Mouse (Mus musculus) midbrain, postnatal 0 days (tissue): ENCODE data around the gene Dbp. TPM values are rescaled to one million over a fixed set of nuclear protein-coding genes. Genes with fewer than 3 reads are reported as not detected.
A peak's percentile ranks its signal among the peaks of the same experiment; 100 is the strongest.

ENCODE experiments used
- ATAC-seq: fragments of 200-750 bp; cut with Nextera tagmentation; 2 replicates; pipeline ENCODE4 v1.8.0; 2017; ENCODE audit warnings: moderate number of reproducible peaks, mild to moderate bottlenecking, moderate TSS enrichment, moderate library complexity; ENCODE audit not compliant: low FRiP score
- DNase-seq: peaks from one replicate; pipeline ENCODE4 v3.0.0-alpha.2; 2015; ENCODE audit warnings: low spot score
- H3K27ac ChIP-seq: fragments of 300-500 bp; sonication (generic); 2 replicates; pipeline ENCODE4 v1.5.1; 2014; ENCODE audit warnings: low read depth, mild to moderate bottlenecking, low read length, mixed read lengths
- H3K27me3 ChIP-seq: fragments of 300-500 bp; sonication (generic); 2 replicates; pipeline ENCODE4 v1.6.1; 2014; ENCODE audit warnings: low read length, control low read depth, mixed read lengths; ENCODE audit not compliant: insufficient read depth
- H3K36me3 ChIP-seq: fragments of 300-500 bp; sonication (generic); 2 replicates; pipeline ENCODE4 v1.6.1; 2014; ENCODE audit warnings: low read length, control low read depth, mixed read lengths; ENCODE audit not compliant: insufficient read depth
- H3K4me1 ChIP-seq: fragments of 300-500 bp; sonication (generic); 2 replicates; pipeline ENCODE4 v1.6.1; 2014; ENCODE audit warnings: mild to moderate bottlenecking, control low read depth, antibody characterized with exemption, low read length, mixed read lengths; ENCODE audit not compliant: insufficient read depth
- H3K4me2 ChIP-seq: fragments of 300-500 bp; sonication (generic); 2 replicates; pipeline ENCODE4 v1.6.1; 2014; ENCODE audit warnings: low read depth, mild to moderate bottlenecking, low read length, mixed read lengths; ENCODE audit not compliant: poor library complexity, severe bottlenecking
- H3K4me3 ChIP-seq: fragments of 300-500 bp; sonication (generic); 2 replicates; pipeline ENCODE4 v1.5.1; 2014; ENCODE audit warnings: low read depth, mild to moderate bottlenecking, low read length, moderate library complexity
- H3K9ac ChIP-seq: fragments of 300-500 bp; sonication (generic); replicated peaks from 2 replicates; pipeline ENCODE4 v1.6.1; 2014; ENCODE audit warnings: mild to moderate bottlenecking, low read length, moderate library complexity, mixed read lengths; ENCODE audit not compliant: poor library complexity, severe bottlenecking
- H3K9me3 ChIP-seq: fragments of 300-500 bp; sonication (generic); 2 replicates; pipeline ENCODE4 v1.6.1; 2016; ENCODE audit warnings: low read length, control low read depth
- CTCF ChIP-seq: IDR thresholded peaks from 2 replicates; pipeline ENCODE4 v1.5.1; 2016; ENCODE audit warnings: antibody characterized with exemption, mild to moderate bottlenecking
- WGBS: fragments of 180-500 bp; shearing (Covaris S2); extraction: QIAGEN DNeasy Blood & Tissue Kit; methylation state at CpG from one replicate; pipeline ENCODE4 v1.1.7; 2014; 5-methylcytosine and 5-hydroxymethylcytosine counted together
- polyA plus RNA-seq: library from polyadenylated mRNA; unstranded; fragments of >200 nt; fragmentation: Nextera tagmentation; extraction: Ambion mirVana; gene quantifications from 2 replicates; pipeline ENCODE4 v1.2.1, GENCODE M21; 2015
- total RNA-seq: library from RNA; depleted of rRNA; stranded (reverse); fragments of >200 nt; gene quantifications from 2 replicates; pipeline ENCODE4 v1.2.3, GENCODE M21; 2014

The Dbp gene
- total and polyA plus RNA-seq, 2 experiments from 2014 or later = 4.6 to 9.6 TPM

DNA sequence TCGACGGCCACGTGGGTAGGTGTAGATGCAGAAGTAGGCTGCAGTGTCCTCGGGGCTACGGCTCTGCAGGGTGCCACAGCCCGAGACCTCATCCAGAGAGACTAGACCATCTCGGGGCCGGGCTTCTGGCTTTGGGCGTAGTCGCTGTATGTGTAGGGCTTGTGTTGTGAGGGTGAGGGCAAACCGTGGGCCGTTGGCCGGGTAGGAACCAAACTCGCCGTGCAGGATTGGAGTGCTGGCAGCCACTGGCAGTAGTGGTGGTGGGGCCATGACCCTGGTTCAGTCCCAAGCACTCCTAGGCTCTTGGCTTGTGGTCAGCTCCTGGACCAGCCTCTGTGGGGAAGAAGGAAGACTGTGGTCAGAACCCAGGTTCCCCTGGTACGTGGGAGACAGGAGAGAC, 8.5 kb downstream of the Dbp start:
- H3K27ac ChIP-seq = no peak overlapping the region
- no peak overlapping the region for H3K4me3 ChIP-seq
- H3K9ac ChIP-seq = no peak overlapping the region
- no peak for TF ChIP-seq CTCF
- DNase-seq (no peak), ATAC-seq (no peak)
- H3K36me3 ChIP-seq = peaks cover 32% of the 10 kb centered on the region
- H3K27me3 ChIP-seq = no peaks in the 10 kb centered on the region
- WGBS = 92% methylated on average over 16 of the region's 16 CpGs
- H3K4me1 ChIP-seq = peaks cover 17% of the 10 kb centered on the region
- H3K4me2 ChIP-seq = no peak overlapping the region
- no peaks in the 10 kb centered on the region for H3K9me3 ChIP-seq

GRCm38 (mm10) chr7:45713881-45714520, 9.1 kb downstream of the Dbp start:
- Histone ChIP-seq H3K9ac (peak overlapping the region; percentile 78), H3K36me3 (peaks cover 32% of the 10 kb centered on the region), H3K27ac (no peak overlapping the region), H3K4me1 (peaks cover 14% of the 10 kb centered on the region), H3K4me2 (peak overlapping the region; percentile 93), H3K4me3 (peak overlapping the region; percentile 70; the same call in 1 of the 2 replicates), H3K27me3 (no peaks in the 10 kb centered on the region), H3K9me3 (no peaks in the 10 kb centered on the region)
- ATAC-seq (no peak), DNase-seq (no peak)
- 76% methylated on average over 6 of the region's 6 CpGs for WGBS
- no peak for TF ChIP-seq CTCF

DNA sequence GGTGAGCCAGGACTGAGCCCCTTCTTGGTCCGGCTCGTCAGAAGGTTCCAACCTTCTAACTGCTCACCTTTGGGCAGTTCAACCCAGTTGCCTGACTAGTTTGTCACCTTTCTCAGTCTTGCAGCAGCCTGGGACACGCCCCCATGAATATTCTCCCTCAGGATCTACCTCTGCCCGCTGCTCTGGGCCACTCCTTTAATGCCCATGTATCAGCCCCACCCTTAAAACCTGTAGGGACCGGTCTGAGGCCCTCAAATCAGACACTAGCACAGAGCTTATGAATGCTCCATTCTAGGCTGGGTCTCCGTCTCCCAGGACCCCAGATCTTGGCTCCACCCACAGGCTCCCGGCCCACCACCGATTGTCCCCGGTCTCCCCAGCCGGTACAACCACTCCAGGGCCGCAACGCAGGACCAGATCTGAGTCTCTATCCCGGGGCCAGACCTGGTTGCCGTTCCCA, 9.8 kb downstream of the Dbp start:
- peak overlapping the region; percentile 93 for H3K4me2 ChIP-seq
- peak overlapping the region; percentile 60 for H3K27ac ChIP-seq
- peak overlapping the region; percentile 70 for H3K4me3 ChIP-seq
- 14% methylated on average over 14 of the region's 14 CpGs for WGBS
- H3K9me3 ChIP-seq = no peaks in the 10 kb centered on the region
- no peak for DNase-seq
- TF ChIP-seq CTCF = no peak
- no peaks in the 10 kb centered on the region for H3K27me3 ChIP-seq
- peaks cover 32% of the 10 kb centered on the region for H3K36me3 ChIP-seq
- no peak; the same call in none of the 2 replicates for ATAC-seq
- peaks cover 12% of the 10 kb centered on the region for H3K4me1 ChIP-seq
- H3K9ac ChIP-seq = peak overlapping the region; percentile 78

GRCm38 (mm10) chr7:45715090-45715708, 10.3 kb downstream of the Dbp start, which contains the start of gene Rpl18:
TSS of gene Rpl18 (plus strand) at chr7:45715457.
- Histone ChIP-seq H3K36me3 (peaks cover 36% of the 10 kb centered on the region), H3K4me1 (peaks cover 9% of the 10 kb centered on the region), H3K4me2 (peak within 1 kb of the TSS; percentile 93), H3K27ac (peak within 1 kb of the TSS; percentile 62), H3K27me3 (no peaks in the 10 kb centered on the region), H3K9ac (peak within 1 kb of the TSS; percentile 78), H3K4me3 (peak within 1 kb of the TSS; percentile 70), H3K9me3 (no peaks in the 10 kb centered on the region)
- no peak; the same call in 1 of the 2 replicates for TF ChIP-seq CTCF
- ATAC-seq (peak; percentile 90), DNase-seq (peak; percentile 99)
- 7% methylated on average over 34 of the region's 34 CpGs for WGBS

DNA sequence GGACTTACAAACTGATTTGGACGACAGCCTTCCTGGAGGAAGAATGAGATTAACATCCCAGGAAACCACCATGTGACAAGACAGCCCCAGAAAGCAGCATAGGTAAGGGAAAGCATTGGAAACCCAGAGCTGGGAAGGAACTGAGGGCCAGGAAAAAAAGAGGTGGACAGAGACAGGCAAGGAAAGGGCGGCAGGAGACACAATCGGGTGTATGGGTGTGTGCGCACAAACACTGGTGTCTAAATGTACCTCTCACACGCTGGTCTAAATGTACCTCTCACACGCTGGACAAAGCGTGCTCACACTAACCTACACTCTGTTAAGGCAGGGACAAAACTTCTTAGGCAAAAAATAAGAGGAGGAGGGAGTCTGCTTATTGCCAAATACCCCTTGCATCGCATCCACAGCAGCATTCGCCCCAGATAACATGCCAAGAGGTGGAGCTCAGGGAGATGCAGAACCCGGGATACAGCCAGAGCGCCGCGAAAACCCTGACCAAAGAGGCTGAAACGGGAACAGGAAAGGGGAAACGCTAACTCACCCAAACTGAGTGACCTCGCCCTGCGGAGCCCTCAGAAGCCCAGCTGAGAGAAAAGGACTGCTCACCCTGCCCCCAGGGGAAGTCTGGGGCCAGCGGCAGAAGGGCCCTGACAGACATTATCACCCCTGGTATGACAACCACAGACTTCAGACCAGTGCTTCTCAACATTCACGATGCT, 11.0 kb downstream of the Dbp start:
- Histone ChIP-seq H3K4me2 (peak overlapping the region; percentile 93), H3K9me3 (no peaks in the 10 kb centered on the region), H3K9ac (peak overlapping the region; percentile 78), H3K4me1 (peaks cover 9% of the 10 kb centered on the region), H3K4me3 (peak overlapping the region; percentile 70), H3K27me3 (no peaks in the 10 kb centered on the region), H3K27ac (peak overlapping the region; percentile 62; the same call in 1 of the 2 replicates), H3K36me3 (peaks cover 35% of the 10 kb centered on the region)
- ATAC-seq = no peak
- DNase-seq = no peak
- 83% methylated on average over 19 of the region's 19 CpGs for WGBS
- no peak for TF ChIP-seq CTCF
